Mouse (Mus musculus) stomach, embryonic 15.5 days (tissue): ENCODE data around the gene Atg4d. TPM values are rescaled to one million over a fixed set of nuclear protein-coding genes. Genes with fewer than 3 reads are reported as not detected.
A peak's percentile ranks its signal among the peaks of the same experiment; 100 is the strongest.
"Not testable (repeated sequence)": the region's sequence is repeated elsewhere in the genome, so short reads cannot be mapped to it uniquely, and the experiment has no call there.

Source experiments
- ATAC-seq: fragments of 200-750 bp; cut with Nextera tagmentation; 2 replicates; pipeline ENCODE4 v1.8.0; 2017; ENCODE audit warnings: low read depth, moderate number of reproducible peaks, moderate TSS enrichment; ENCODE audit not compliant: insufficient read depth, low FRiP score
- H3K27ac ChIP-seq: fragments of 300-500 bp; sonication (generic); 2 replicates; pipeline ENCODE4 v1.5.1; 2015; ENCODE audit warnings: mild to moderate bottlenecking, inconsistent platforms
- H3K27me3 ChIP-seq: fragments of 300-500 bp; sonication (generic); replicated peaks from 2 replicates; pipeline ENCODE4 v1.6.1; 2015; ENCODE audit warnings: inconsistent platforms
- H3K36me3 ChIP-seq: fragments of 300-500 bp; sonication (generic); 2 replicates; pipeline ENCODE4 v1.6.1; 2015; ENCODE audit warnings: inconsistent platforms
- H3K4me1 ChIP-seq: fragments of 300-500 bp; sonication (generic); 2 replicates; pipeline ENCODE4 v1.6.1; 2015; ENCODE audit warnings: inconsistent platforms
- H3K4me2 ChIP-seq: fragments of 300-500 bp; sonication (generic); 2 replicates; pipeline ENCODE4 v1.6.1; 2015; ENCODE audit warnings: mild to moderate bottlenecking, inconsistent platforms
- H3K4me3 ChIP-seq: fragments of 300-500 bp; sonication (generic); replicated peaks from 2 replicates; pipeline ENCODE4 v1.5.1; 2015; ENCODE audit warnings: inconsistent platforms
- H3K9ac ChIP-seq: fragments of 300-500 bp; sonication (generic); 2 replicates; pipeline ENCODE4 v1.6.1; 2015; ENCODE audit warnings: inconsistent platforms
- H3K9me3 ChIP-seq: fragments of 300-500 bp; sonication (generic); 2 replicates; pipeline ENCODE4 v1.6.1; 2016; ENCODE audit warnings: inconsistent platforms
- WGBS: fragments of 180-500 bp; shearing (Covaris S2); methylation state at CpG from one replicate; pipeline ENCODE4 v1.1.7; 2015; 5-methylcytosine and 5-hydroxymethylcytosine counted together
- polyA plus RNA-seq: library from polyadenylated mRNA; unstranded; fragments of >200 nt; fragmentation: Nextera tagmentation; extraction: Ambion mirVana; gene quantifications from 2 replicates; pipeline ENCODE4 v1.2.1, GENCODE M21; 2015

Gene Atg4d
- polyA plus RNA-seq, 1 experiment from 2014 or later: 51.3 TPM

GRCm38 (mm10) chr9:21276307-21276706, 11.2 kb downstream of the Atg4d start:
- WGBS: 88% methylated on average over 8 of the region's 8 CpGs
- Histone ChIP-seq H3K36me3 (peaks cover 76% of the 10 kb centered on the region), H3K4me1 (no peaks in the 10 kb centered on the region), H3K9me3 (no peaks in the 10 kb centered on the region), H3K4me3 (no peak overlapping the region), H3K27me3 (no peaks in the 10 kb centered on the region), H3K27ac (no peak overlapping the region), H3K9ac (no peak overlapping the region), H3K4me2 (no peak overlapping the region)
- no peak for ATAC-seq

GRCm38 (mm10) chr9:21277776-21278175, 12.7 kb downstream of the Atg4d start:
- Histone ChIP-seq H3K4me2 (no peak overlapping the region), H3K4me1 (no peaks in the 10 kb centered on the region), H3K27ac (no peak overlapping the region), H3K36me3 (peaks cover 77% of the 10 kb centered on the region), H3K27me3 (no peaks in the 10 kb centered on the region), H3K4me3 (no peak overlapping the region), H3K9me3 (no peaks in the 10 kb centered on the region), H3K9ac (no peak overlapping the region)
- 90% methylated on average over 5 of the region's 5 CpGs for WGBS
- ATAC-seq: no peak

- H3K36me3 ChIP-seq: peaks cover 34% of the 10 kb centered on the region
- no peak for ATAC-seq
- H3K27me3 ChIP-seq: no peaks in the 10 kb centered on the region
- H3K9me3 ChIP-seq: no peaks in the 10 kb centered on the region
- peaks cover 14% of the 10 kb centered on the region for H3K4me1 ChIP-seq
- no peak overlapping the region for H3K4me2 ChIP-seq
- no peak overlapping the region for H3K4me3 ChIP-seq
- H3K27ac ChIP-seq: no peak overlapping the region
- H3K9ac ChIP-seq: no peak overlapping the region
- 91% methylated on average over 5 of the region's 5 CpGs for whole genome bisulfite sequencing
These were observed 18.5 kb downstream of the Atg4d start for GRCm38 (mm10) chr9:21283591-21283990.

GRCm38 (mm10) chr9:21283994-21284393, 18.9 kb downstream of the Atg4d start:
- Histone ChIP-seq H3K36me3 (peaks cover 32% of the 10 kb centered on the region), H3K4me3 (no peak overlapping the region), H3K27ac (no peak overlapping the region), H3K9me3 (no peaks in the 10 kb centered on the region), H3K4me2 (no peak overlapping the region), H3K4me1 (peaks cover 18% of the 10 kb centered on the region), H3K9ac (no peak overlapping the region), H3K27me3 (no peaks in the 10 kb centered on the region)
- ATAC-seq: no peak
- WGBS: 71% methylated on average over 3 of the region's 3 CpGs

- 60% methylated on average over 3 of the region's 3 CpGs for whole genome bisulfite sequencing
- H3K27me3 ChIP-seq: no peaks in the 10 kb centered on the region
- no peaks in the 10 kb centered on the region for H3K9me3 ChIP-seq
- H3K4me2 ChIP-seq: peak overlapping the region; percentile 78
- peaks cover 8% of the 10 kb centered on the region for H3K36me3 ChIP-seq
- no peak overlapping the region for H3K27ac ChIP-seq
- peak overlapping the region; percentile 62; the same call in 1 of the 2 replicates for H3K9ac ChIP-seq
- peak overlapping the region; percentile 79 for H3K4me3 ChIP-seq
- no peak for ATAC-seq
- peaks cover 29% of the 10 kb centered on the region for H3K4me1 ChIP-seq
These were observed 21.7 kb downstream of the Atg4d start for GRCm38 (mm10) chr9:21286753-21287152.

- no peaks in the 10 kb centered on the region for H3K27me3 ChIP-seq
- H3K4me1 ChIP-seq: peaks cover 29% of the 10 kb centered on the region
- H3K4me3 ChIP-seq: peak within 1 kb of the TSS; percentile 79
- peaks cover 3% of the 10 kb centered on the region; the same call in 1 of the 2 replicates for H3K36me3 ChIP-seq
- H3K27ac ChIP-seq: peak within 1 kb of the TSS; percentile 90
- H3K9ac ChIP-seq: peak within 1 kb of the TSS; percentile 62; the same call in 1 of the 2 replicates
- H3K4me2 ChIP-seq: peak within 1 kb of the TSS; percentile 78
- peak; percentile 76 for ATAC-seq
- under 1% methylated on average over 59 of the region's 59 CpGs for WGBS
- H3K9me3 ChIP-seq: no peaks in the 10 kb centered on the region
These were observed 22.7 kb downstream of the Atg4d start, which contains the start of gene Kri1 for GRCm38 (mm10) chr9:21287571-21288402. Gene Kri1 (minus strand): TSS chr9:21287969.

GRCm38 (mm10) chr9:21288404-21289336, 23.6 kb downstream of the Atg4d start:
- Histone ChIP-seq H3K36me3 (peaks cover 2% of the 10 kb centered on the region; the same call in 1 of the 2 replicates), H3K4me1 (peaks cover 29% of the 10 kb centered on the region), H3K4me2 (peak overlapping the region; percentile 78), H3K9ac (0 out of 2 replicates have a peak overlapping the region, but pooled peaks have one; percentile 7), H3K9me3 (no peaks in the 10 kb centered on the region), H3K27ac (peak overlapping the region; percentile 75), H3K4me3 (peak overlapping the region; percentile 79), H3K27me3 (no peaks in the 10 kb centered on the region)
- ATAC-seq: no peak
- WGBS: 72% methylated on average over 13 of the region's 13 CpGs

- peak overlapping the region; percentile 79 for H3K4me3 ChIP-seq
- no peak overlapping the region for H3K27ac ChIP-seq
- WGBS: 88% methylated on average over 2 of the region's 2 CpGs
- no peaks in the 10 kb centered on the region for H3K9me3 ChIP-seq
- peak overlapping the region; percentile 78 for H3K4me2 ChIP-seq
- no peaks in the 10 kb centered on the region; the same call in 1 of the 2 replicates for H3K36me3 ChIP-seq
- ATAC-seq: no peak
- no peak overlapping the region for H3K9ac ChIP-seq
- no peaks in the 10 kb centered on the region for H3K27me3 ChIP-seq
- peaks cover 29% of the 10 kb centered on the region for H3K4me1 ChIP-seq
These were observed 24.2 kb downstream of the Atg4d start for GRCm38 (mm10) chr9:21289337-21289671.

- WGBS: under 1% methylated on average over 20 of the region's 20 CpGs
- H3K27ac ChIP-seq: peak overlapping the region; percentile 76
- H3K4me3 ChIP-seq: peak overlapping the region; percentile 79
These were observed 25.5 kb downstream of the Atg4d start for GRCm38 (mm10) chr9:21290589-21290988.

GRCm38 (mm10) chr9:21291022-21291787, 26.1 kb downstream of the Atg4d start, which contains the start of gene Cdkn2d:
Gene Cdkn2d (minus strand): TSS chr9:21291407.
- H3K4me1 ChIP-seq: peaks cover 28% of the 10 kb centered on the region
- H3K27ac ChIP-seq: peak within 1 kb of the TSS; percentile 86
- ATAC-seq: peak; percentile 94
- WGBS: under 1% methylated on average over 51 of the region's 51 CpGs
- peak within 1 kb of the TSS; percentile 79 for H3K4me3 ChIP-seq
- H3K27me3 ChIP-seq: no peaks in the 10 kb centered on the region
- H3K4me2 ChIP-seq: peak within 1 kb of the TSS; percentile 78
- H3K9me3 ChIP-seq: no peaks in the 10 kb centered on the region
- no peaks in the 10 kb centered on the region for H3K36me3 ChIP-seq
- peak within 1 kb of the TSS; percentile 81 for H3K9ac ChIP-seq

More at GRCm38 (mm10) chr9:21290589-21290988, 25.5 kb downstream of the Atg4d start:
- Histone ChIP-seq H3K9me3 (no peaks in the 10 kb centered on the region), H3K27me3 (no peaks in the 10 kb centered on the region), H3K9ac (peak overlapping the region; percentile 81), H3K4me1 (peaks cover 29% of the 10 kb centered on the region), H3K4me2 (peak overlapping the region; percentile 78), H3K36me3 (no peaks in the 10 kb centered on the region)
- no peak for ATAC-seq

GRCm38 (mm10) chr9:21291868-21292267, 26.8 kb downstream of the Atg4d start:
- WGBS: 12% methylated on average over 7 of the region's 7 CpGs

More at GRCm38 (mm10) chr9:21291868-21292267, 26.8 kb downstream of the Atg4d start:
- H3K9me3 ChIP-seq, ATAC-seq, H3K36me3 ChIP-seq, H3K27me3 ChIP-seq: not testable (repeated sequence)
- Histone ChIP-seq H3K4me1 (peaks cover 21% of the 10 kb centered on the region), H3K27ac (peak overlapping the region; percentile 86), H3K4me3 (peak overlapping the region; percentile 79), H3K9ac (peak overlapping the region; percentile 17; the same call in 1 of the 2 replicates), H3K4me2 (peak overlapping the region; percentile 58)
